In the genomic region with DNA sequence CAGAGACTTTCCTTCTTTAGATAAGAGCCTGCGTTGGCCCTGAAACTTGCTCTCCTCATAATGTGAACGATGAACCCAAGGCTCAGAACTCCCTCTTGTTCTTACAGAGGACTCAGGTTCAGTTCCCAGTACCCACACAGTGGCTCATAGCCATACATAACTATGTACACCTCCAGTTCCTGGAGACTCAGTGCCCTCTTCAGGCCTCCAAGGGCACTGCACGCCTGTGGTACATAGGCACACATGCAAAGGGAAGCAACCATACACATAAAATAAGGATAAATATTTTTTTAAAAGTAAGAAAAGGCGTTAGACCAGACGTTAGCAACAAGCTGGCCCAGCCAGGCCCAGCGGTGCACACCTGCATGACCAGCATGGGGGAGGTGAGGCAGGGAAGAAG, we compare ENCODE assay signal across 16 mouse cellular contexts. TPM values are rescaled to one million over a fixed set of nuclear protein-coding genes. Genes with fewer than 3 reads are reported as not detected.
A peak's percentile ranks its signal among the peaks of the same experiment; 100 is the strongest.
DNase-seq lines count a peak whose midpoint lies in the region; ATAC-seq and TF ChIP-seq lines count a peak whose summit lies in the region.
"Had no signal": no experiment of that assay in that cellular context is flagged by ENCODE, and none has a peak within 500 bp of the region (broad histone marks: within the 10 kb centered on the region; RNA-seq: fewer than 3 reads in every experiment).

No protein-coding gene starts in this region.

- DNase-seq in CD4-positive, CD25-positive, alpha-beta regulatory T cell, adult 2 months (ENCODE audit: low read depth, low spot score): peak; percentile 11
- DNase-seq in layer of hippocampus, adult 2 months (ENCODE audit: low spot score in 2 of 2): no peak
- DNase-seq in layer of hippocampus, adult 8-10 months (ENCODE audit: low spot score in 2 of 2): no peak
- peak; percentile 25 for DNase-seq in thymus, postnatal 4 days
- no peak for DNase-seq in thymus, postnatal 0 days (ENCODE audit: low spot score)
- DNase-seq in right cerebral cortex, adult 18-20 months: no peak
- no peak for DNase-seq in heart, postnatal 25 days (ENCODE audit: low spot score)
- DNase-seq: cerebellum, postnatal 10 days; kidney, adult 9 months had no signal

- no peak overlapping the region for H3K27ac ChIP-seq in layer of hippocampus, adult 2 months
- H3K27ac ChIP-seq: embryonic facial prominence, embryonic 10.5 days; heart, embryonic 13.5 days; hindbrain, embryonic 12.5 days; limb, embryonic 15.5 days; neural tube, embryonic 13.5 days had no signal

- peak; percentile 62 for TF ChIP-seq CTCF in layer of hippocampus, adult 2 months (conservative IDR thresholded peaks at IDR 0.05)

- H3K4me3 ChIP-seq in layer of hippocampus, adult 2 months: no peak overlapping the region
- H3K4me3 ChIP-seq: embryonic facial prominence, embryonic 10.5 days; heart, embryonic 13.5 days; hindbrain, embryonic 12.5 days; limb, embryonic 15.5 days; neural tube, embryonic 13.5 days had no signal

- intact Hi-C loops in heart, postnatal 25 days (cut with DNase I): no loop called here

- no peak for ATAC-seq in CD4-positive, CD25-positive, alpha-beta regulatory T cell, adult 4 months

RNA-seq across cellular contexts. Expression of gene Zcchc17, which starts 10.1 kb away (rescaled TPM):
- polyA plus RNA-seq in CD4-positive, CD25-positive, alpha-beta regulatory T cell, adult 4 months (2017; shearing (Covaris generic)): 10 to 100 TPM; 63.4 to 82.4 TPM
- total RNA-seq in layer of hippocampus, adult 2 months (2021): 10 to 100 TPM; 66.1 to 66.5 TPM
- total RNA-seq in layer of hippocampus, adult 8-10 months (2022): 10 to 100 TPM; 51.1 to 63.2 (median 59.1) TPM
- polyA plus RNA-seq in thymus, postnatal 0 days (2015; fragmentation: Nextera tagmentation; extraction: Ambion mirVana): 96.6 and 104 TPM in 2 replicates
- total RNA-seq in heart, postnatal 25 days (2021): 10 to 100 TPM; 26.2 to 28.9 TPM

RNA-seq across cellular contexts. Expression of gene Snrnp40, which starts 10.3 kb away (rescaled TPM):
- polyA plus RNA-seq in CD4-positive, CD25-positive, alpha-beta regulatory T cell, adult 4 months (2017; shearing (Covaris generic)): 10 to 100 TPM; 62.7 to 63.8 TPM
- 10 to 100 TPM; 32.4 to 33.8 TPM for total RNA-seq in layer of hippocampus, adult 2 months (2021)
- 10 to 100 TPM; 29.4 to 32.3 (median 30.6) TPM for total RNA-seq in layer of hippocampus, adult 8-10 months (2022)
- polyA plus RNA-seq in thymus, postnatal 0 days (2015; fragmentation: Nextera tagmentation; extraction: Ambion mirVana): 152 and 156 TPM in 2 replicates
- total RNA-seq in heart, postnatal 25 days (2021): 10 to 100 TPM; 14.8 to 15.0 TPM

RNA-seq across cellular contexts. Expression of gene Gm10570, which starts 41.2 kb away (rescaled TPM):
- polyA plus RNA-seq in CD4-positive, CD25-positive, alpha-beta regulatory T cell, adult 4 months (2017; shearing (Covaris generic)): not detected
- 1 to 10 TPM; 1.3 to 1.6 TPM for total RNA-seq in layer of hippocampus, adult 2 months (2021)
- total RNA-seq in layer of hippocampus, adult 8-10 months (2022): 1 to 10 TPM in 2 of 4 experiments, under 1 TPM in 1, not detected in 1; 0.95 to 1.2 (median 1.1) TPM
- polyA plus RNA-seq in thymus, postnatal 0 days (2015; fragmentation: Nextera tagmentation; extraction: Ambion mirVana): not detected in 2 replicates
- total RNA-seq in heart, postnatal 25 days (2021): under 1 TPM in 1 of 2 experiments, not detected in 1; 0.75 TPM
- total RNA-seq: adrenal gland, adult 18-20 months had no signal
- polyA plus RNA-seq: embryonic facial prominence, embryonic 10.5 days; limb, embryonic 15.5 days had no signal

RNA-seq across cellular contexts. Expression of gene Fabp3, which starts 41.3 kb away (rescaled TPM):
- not detected for polyA plus RNA-seq in CD4-positive, CD25-positive, alpha-beta regulatory T cell, adult 4 months (2017; shearing (Covaris generic))
- 10 to 100 TPM; 88.5 to 92.2 TPM for total RNA-seq in layer of hippocampus, adult 2 months (2021)
- total RNA-seq in layer of hippocampus, adult 8-10 months (2022): 100 to 1,000 TPM in 1 of 4 experiments, 10 to 100 TPM in 3; 87.7 to 102 (median 95.3) TPM
- polyA plus RNA-seq in thymus, postnatal 0 days (2015; fragmentation: Nextera tagmentation; extraction: Ambion mirVana): 2.9 and 3.1 TPM in 2 replicates
- total RNA-seq in heart, postnatal 25 days (2021): 1,000 to 10,000 TPM; 5,192 to 5,215 TPM

Comparison
In these comparisons a context has a peak if more than half of its experiments do, and no peak if none do; other contexts are left out.
1. DNase-seq: peak in CD4-positive, CD25-positive, alpha-beta regulatory T cell, adult 2 months (single experiment) and thymus, postnatal 4 days (single experiment); none in layer of hippocampus, adult 2 months (0 of 2), layer of hippocampus, adult 8-10 months (0 of 2), thymus, postnatal 0 days (single experiment), right cerebral cortex, adult 18-20 months (single experiment) and heart, postnatal 25 days (single experiment).